Mouse (Mus musculus) lung, postnatal 14 days (tissue): ENCODE data around the gene Shank2.

Experiments
- DNase-seq: peaks from one replicate; pipeline ENCODE4 v3.0.0; 2021

Gene Shank2

DNA sequence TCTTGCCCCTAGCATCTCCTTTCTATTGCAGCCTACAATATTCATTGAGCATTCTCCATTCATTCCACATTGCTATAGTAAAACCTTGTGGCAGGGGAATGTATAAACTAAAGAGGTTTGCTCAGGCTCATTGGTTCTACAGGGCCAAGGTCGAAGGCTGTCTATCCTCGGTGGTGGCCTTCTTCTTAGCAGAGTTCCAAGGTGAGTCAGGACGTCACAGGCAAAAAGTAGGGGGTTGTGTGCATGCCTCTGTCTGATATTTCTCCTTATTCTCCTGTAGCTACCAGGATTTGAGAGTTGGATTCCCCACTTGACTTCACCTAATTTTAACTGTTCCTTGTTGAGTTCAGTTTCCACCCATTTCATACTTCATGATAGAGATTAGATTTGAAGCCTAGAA is 29.9 kb downstream of the Shank2 start:
- DNase-seq = no peak

DNA sequence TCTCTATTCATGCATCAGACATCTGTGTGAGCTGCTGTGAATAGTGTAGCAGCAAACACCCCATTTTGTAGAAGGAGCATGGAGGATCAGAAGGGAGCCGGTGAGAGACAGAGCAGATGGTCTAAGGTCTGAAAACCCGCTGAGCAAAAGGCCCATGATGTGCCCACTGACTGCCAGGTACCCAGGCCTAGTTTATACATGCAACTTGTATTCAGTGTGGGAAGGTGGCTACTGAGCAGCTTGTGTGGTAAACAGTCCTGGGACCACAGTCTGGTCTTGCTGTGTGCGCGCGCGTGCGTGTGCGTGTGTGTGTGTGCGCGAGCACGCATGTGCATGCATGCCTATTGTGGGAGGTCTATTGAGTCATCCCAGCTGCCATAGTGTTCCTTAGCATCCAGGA is 35.8 kb downstream of the Shank2 start:
- DNase-seq = no peak

DNA sequence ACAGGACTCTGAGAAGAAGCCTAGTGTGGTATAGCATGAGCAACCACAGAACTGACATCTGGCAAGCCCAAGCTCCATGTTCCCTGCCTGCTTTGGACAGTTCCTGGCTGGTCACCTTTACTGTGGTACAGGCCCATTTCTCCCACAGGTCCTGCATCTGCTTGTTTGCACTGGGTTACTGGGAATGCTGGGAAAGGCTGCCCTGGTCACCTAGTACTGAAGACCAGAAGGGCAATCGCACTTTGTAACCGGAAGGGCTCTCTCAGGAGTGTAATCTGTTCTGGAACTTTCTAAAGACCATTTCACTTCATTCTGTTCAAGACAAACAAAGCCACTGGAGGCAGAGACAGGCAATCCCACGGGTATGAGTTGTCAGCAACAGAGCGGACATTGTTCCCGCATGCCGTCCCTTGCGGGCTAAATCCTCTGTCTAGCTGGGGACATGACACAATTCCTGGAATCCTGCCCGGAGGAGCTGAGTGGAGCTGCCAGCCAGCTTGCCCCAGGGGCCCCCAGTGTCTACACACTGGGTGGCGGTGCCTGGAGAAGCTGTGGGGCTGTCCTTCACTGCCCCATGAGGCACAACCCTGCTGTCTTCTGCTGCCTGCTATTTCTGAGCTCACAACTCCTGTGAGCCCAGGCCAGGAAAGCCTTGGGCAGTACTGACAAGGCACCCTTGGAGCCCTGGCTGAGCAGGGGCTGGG is 36.4 kb downstream of the Shank2 start:
- DNase-seq = peak; percentile 44

DNA sequence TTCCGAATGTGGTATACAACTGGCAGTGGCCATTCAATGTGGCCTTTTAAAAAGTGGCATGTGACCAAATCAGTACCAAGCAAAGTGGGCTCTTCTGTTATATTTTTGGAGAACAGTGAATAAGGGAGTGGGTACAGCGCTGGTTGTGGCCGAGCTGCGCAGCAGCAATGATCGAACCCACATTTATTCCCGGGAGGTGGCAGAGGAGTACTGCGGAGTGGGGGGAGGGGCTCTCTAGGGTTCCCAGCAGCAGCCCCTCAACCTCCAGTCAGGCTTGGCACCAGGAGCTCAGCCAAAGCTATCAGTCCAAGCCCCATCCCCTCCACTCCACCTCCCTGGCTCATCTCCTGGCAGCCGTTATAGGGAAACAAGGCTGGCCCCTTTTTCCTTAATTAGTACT is 37.0 kb downstream of the Shank2 start:
- DNase-seq = no peak

DNA sequence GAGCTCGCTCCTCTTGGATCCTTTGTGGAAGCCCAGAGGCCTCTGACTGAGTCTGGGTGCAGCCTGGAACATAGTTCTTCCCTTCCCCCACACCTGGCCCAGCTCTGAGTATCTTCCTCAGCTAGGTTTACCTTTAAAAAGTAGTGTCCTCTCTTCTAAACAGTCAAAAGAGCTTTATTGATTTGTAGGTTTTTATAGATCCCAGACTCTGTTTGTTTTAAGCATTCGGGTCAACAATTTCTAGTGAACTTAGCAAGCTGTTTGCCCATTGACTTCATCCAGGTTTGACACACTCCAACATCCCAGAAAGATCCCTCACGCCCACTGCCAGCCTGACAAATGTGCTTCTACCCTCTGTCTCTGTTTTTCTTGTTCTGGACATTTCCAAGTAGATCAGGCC is 38.6 kb downstream of the Shank2 start:
- no peak for DNase-seq

DNA sequence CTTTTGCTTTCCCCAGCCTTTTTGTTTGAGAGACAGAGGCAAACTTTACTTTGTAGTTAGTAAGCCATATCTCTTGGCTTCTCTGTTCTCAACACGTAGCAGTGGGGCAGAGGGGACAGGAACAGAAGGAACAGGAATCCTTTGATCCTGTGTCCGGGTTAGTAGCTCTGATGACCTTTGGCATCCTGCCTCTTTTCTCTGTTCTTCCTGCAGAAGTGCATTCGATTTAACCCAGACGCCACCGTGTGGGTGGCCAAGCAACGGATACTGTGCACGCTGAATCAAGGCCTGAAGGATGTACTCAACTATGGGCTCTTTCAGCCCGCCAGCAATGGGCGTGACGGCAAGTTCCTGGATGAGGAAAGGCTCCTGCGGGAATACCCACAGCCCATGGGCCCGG is 50.3 kb downstream of the Shank2 start:
- DNase-seq = peak; percentile 21

DNA sequence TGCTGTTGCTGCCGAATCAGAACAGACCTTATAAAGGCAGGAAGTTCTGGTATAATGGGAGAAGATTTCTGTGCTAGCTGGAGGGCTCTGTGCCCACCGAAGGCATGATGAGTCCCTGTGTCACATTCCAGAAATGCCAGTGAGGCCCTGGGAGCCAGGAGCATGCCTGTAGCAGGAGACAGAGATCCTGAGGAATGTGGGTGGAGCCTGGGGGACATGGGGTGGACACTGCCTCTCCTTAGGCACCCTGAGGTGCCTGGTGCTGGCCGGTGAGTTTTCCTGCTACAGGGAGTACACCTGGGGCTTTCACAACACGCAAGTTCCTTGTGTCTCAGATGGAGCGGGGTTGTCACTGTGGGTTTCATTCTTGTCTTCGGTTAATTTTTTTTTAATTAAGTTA is 53.5 kb downstream of the Shank2 start:
- DNase-seq = no peak

DNA sequence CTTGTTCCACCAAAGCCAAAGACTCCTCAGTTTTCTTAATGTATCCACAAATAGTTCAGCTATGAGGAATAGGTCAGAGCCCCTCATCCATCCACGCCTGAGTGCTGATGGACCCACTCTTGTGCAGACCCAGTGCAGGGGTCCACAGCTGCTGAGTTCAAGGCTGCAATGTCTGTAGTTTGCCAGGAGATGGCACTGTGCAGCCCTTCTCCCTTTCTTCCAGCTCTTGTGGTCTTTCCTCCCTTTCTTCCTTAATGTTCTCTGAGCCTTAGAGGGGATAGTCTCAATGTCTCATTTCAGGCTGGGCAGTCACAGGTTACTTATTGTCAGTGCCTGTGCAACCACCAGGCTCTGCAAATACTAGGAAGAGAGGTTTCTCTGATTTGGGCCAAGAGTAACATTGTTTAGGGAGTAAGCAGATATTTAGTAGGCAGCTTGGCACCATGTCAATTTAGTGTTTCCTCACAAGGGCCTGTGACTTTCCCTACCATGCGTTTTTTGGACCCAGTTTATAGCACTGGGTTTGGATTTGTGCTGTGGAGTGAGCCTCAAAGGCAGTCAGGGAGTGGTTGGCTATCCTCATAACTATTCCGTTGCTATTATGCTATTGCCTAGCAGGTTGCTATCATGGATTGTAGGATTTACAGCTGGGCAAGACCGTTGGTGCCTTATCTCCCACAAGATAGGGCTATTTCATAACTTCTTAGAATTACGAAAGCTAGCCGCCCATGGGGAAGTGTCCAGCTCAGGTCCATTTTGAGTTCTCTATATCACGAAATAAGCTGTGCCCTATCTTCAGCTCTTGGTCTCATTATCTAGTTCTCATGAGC is 54.2 kb downstream of the Shank2 start:
- no peak for DNase-seq

DNA sequence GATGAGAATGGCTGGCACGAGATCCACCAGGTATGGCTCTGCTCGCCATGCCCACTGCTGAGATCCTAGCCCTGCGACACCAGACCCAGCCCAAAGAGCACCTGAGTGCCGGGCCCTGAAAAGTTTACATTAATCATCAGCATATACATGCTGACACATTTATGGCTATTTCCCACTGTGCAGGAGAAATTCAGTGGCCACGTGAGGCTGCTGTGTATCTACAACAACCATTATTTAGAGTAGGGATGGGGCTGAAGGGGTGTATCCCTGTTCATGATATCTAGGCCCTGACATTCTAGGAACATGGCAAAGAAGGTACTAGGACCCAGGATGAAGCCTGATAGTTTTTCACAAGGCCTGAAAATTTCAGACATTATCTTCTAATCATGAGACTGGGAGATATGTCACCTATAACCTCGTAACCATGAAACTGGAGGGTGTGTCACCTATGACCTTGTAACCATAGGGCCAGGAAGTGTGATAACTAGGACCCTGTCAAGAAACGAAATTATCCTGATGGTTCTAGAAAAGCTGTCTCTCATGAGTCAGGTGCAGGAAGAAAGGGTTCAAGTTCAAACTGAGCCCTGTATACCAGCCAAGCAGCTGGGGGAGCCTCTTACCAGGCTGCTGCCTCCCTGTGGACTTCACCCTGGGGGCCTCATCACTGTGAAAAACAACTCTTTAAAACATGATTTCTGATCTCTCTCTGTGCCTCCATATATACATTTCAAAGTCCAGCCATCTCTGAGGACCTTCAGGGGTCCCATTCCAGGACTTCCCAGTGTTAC is 68.6 kb downstream of the Shank2 start:
- DNase-seq = no peak

DNA sequence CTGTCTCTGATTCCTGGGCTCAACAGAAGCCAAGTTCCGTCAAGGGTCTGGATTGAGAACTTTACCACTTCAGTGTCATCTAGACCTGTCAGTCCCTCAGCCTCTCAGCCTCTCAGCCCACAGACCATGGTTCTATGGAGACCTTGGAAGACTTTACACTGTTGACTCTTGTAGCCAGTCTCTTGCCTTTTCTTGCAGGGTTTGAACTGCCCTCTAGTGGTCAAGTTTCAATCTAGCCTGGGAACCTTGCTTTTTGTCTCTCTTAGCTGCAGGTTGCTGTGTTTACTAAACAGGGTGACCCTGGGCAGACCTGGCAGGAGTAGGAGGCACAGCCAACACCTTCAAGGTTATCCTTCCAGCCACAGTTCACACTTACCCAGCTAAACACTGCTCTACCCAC is 70.5 kb downstream of the Shank2 start:
- DNase-seq = peak; percentile 10

DNA sequence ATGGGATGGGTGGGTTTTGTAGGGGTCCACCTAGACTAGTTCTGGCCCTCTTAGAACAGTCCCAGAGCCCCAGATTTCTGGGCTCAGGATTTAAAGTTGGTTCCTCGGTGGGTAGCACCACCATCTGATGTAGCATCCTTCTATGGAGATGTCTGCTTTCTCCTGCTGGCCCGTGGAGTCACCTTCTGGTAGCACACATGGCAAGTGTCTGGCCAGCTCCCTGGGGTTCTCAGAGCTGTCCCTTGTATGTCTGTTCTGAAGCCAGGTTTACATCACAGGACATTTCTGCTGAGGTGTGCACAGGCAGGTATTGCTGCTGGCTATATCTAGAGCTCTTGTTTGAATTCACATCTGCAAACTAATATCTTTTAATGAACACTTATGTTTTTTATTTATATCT is 71.1 kb downstream of the Shank2 start:
- DNase-seq = no peak

DNA sequence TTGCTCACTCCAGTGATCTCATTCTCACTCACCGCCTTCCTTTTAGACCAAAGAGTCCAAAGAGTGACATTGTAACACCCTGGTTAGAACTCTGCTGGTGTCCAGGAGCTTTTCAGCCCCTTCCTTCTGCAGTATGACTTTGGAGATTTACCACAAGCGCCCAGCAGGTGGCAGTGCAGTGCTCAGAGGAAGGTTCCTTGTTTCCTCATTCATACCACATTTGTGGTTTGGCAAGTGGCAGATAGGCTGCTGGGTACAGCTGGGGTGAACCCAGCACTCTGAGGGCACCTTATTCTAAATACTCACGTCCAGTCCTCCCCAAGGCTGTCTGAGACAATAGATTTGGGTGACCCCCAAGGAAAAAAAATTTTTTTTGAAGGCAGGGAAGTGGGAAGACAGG is 73.0 kb downstream of the Shank2 start:
- DNase-seq = peak; percentile 77

DNA sequence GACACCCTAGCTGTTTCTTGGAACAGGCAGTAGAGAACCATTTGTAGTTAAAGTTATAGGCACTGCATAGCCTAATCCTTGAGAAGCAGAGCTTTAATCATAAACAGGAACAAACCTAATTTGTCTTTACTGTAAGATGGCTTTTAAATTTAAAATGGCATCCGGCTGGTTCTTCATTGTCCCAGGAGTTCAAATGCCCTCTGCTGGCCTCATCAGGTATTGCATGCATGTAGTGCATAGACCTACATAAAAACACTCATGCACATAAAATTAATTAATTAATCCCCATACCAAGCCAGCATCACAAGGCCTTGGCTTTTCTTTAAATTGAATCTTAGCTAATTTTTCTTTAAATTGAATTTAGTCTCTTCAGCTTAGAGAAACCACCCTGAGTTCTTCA is 76.9 kb downstream of the Shank2 start:
- DNase-seq = no peak

DNA sequence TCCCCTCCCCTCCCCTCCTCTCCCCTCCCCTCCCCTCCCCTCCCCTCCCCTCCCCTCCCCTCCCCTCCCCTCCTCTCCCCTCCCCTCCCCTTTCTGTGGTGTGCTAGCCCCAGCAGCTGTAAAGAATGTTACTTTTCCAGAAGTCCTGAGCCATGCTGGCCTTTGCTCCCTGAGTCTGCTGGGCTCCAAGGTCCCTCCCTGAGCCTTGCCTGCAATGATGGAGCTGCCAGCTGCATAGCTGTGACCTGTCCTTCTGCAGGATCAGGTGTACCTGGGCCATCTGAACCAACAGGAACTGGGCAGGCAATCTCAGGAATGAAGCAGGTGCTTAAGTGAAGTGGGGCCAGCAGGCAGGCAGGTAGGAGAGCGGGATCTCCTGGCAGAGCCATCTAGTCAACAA is 78.1 kb downstream of the Shank2 start:
- DNase-seq = no peak

DNA sequence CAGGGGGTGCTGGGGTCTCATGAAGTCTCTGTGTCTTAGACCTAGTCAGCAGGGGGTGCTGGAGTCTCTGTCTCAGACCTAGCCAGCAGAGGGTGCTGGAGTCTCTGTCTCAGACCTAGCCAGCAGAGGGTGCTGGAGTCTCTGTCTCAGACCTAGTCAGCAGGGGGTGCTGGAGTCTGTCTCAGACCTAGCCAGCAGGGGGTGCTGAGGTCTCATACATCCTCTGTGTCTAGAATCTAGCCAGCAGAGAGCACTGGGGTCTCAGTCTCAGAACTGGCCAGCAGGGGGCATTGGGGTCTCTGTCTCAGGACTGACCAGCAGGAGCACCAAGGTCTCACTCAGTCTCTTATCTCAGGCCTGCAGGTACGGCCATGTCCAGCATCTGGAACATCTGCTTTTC is 79.7 kb downstream of the Shank2 start:
- peak; percentile 14 for DNase-seq

DNA sequence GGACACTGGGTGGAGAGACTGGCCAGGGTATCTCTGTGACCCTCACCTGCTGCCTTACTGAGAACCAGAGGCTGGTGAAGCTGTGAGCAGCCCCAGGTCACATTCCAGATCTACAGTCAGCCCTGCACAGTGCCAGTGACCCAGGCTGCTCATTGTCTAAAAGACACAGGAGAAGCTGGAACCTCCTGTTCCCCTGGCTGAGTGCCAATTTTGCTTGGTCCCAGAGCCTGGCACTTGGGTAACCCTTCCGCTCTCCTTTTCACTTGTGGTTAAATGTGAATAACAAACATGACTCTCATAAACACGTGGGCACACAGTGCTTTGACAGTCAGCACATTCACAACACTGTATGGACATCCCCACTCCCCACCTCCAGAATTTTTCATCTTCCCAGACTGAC is 80.2 kb downstream of the Shank2 start:
- DNase-seq = no peak

DNA sequence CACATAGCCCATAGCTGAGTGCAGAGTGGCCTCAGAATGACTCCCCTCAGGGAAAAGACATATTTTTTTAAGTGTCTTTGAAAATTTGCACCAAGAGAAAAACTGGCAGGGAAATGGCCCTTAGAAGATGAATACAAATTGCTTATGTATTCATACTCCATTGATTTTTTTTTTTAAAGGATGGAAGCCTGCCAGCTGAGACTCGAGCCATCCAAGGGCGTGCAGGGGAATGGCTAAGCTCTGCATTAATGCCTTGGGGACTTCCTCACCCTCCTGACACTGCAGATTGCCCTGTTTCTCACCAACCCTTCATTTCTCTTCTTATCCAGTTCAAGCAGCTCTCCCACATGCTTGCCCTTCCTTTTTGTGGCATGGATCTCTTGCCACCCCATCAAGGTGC is 85.5 kb downstream of the Shank2 start:
- no peak for DNase-seq

DNA sequence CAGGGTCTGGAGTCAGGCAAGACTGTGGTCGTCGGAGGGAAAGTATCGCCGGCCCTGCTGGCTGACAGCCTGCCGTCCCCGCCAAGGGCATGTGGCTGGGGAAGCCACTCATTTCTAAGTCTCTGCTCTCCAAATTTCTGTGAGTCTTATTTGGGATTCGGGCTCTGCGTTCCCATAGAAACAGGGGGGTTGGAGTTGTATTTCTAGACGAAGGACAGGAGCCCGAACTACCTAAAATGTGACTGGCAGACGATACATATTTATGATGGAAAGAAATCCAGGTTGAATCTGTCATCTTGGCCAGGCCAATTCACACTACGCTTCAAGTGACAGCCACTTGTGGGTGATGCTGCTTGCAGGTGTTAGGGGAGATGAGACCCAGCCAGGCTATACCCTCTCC is 92.4 kb downstream of the Shank2 start:
- DNase-seq = no peak

DNA sequence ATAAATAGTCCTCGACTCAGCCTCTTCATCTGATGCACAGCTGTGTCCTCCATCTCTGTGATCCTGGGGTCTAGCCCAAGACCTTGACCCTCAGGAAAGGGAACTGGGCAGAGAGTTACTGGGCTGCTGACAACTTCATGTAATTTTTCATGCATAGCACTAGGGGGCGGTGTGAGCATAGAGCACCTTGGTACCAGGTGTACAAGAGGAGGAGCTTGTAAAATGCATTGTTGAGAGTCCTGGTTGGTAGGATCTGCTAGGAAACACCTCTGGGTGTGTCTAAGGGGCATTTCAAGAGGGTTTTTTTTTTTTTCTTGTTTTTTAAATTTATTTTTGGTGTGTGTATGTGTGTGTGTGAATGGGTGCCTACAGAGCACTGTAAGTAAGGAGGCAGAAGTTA is 95.6 kb downstream of the Shank2 start:
- DNase-seq = peak; percentile 33

DNA sequence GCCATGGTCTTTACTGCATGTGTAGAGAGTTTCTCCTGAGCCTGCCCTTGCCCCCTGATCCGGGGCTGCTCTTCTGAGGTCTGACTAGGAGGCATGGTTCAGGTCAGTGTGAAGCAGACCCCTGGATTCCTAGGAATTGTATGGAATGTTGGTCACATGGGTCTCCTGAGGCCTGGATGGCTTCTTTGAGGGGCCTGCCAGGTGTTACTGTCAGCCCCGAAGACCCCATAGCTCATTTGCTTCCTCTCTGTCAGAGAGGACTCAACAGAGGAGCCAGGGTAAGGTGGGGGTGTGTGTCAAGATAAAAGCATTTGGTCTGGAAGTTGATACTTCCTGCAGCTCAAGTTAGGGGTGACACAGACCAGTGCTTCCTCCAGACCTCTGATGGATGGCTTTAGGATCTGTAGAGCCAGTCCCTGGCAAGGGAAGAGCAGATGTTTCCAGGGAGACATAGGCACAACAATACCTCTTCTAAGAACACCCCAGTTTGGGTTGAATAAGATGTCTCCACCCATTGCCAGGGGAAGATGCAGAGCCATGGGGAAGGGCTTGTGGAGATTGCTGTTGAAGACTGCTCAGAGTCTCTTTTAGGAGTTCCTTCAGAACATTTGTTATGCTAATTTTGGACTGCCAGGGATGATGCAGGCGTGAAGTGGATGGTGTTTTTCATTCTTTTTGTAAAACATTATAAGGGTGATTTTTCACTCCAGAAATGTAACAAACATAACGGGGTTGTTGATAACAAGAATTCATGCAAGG is 100.7 kb downstream of the Shank2 start:
- no peak for DNase-seq

DNA sequence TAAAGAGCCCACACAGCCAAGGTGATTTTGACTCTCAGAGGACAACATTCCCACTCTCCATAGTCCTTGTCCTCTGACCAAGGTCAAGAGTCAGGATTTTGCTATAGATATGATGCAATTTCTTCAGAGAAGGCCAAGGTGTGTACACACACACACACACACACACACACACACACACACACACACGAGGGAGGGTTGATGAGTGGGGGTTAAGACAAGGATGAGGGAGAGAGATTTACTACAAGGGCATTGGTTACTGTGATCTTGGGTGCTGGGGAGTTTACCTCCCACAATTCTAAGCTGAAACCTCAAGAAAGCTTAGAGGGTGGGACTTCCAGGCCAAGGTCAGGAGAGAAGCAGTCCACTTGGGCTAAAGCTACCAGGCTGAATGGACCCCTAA is 104.2 kb downstream of the Shank2 start:
- no peak for DNase-seq

DNA sequence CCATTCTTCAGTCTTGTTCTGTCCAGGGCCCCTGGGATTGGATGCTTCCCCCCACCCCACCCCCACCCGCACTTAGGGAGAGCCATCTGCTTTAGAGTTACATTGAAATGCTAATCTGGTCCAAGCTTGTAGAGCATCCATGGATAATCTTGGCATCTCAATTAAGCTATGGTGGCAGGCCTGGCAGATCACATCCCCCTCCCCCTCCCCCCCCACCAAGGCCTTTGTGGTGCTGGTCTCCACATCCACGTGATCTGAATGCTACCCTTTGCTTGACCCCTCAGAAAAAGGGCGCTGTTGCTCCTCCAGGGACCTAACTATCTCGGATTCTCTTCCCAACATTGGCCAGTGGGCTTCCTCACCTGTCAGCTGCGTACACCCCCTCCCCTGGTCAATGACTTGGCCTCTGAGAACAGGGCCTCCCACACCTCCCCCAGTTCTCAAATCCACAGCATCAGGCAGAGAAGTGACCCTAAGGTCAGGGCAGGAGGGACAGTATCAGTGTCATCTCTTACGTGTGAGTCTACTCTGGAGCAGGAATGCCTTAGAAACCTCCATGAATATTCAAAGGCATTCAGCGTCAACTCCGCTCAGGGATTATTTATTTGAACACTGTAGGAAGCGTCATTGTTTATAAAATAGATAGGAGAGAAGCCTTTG is 104.8 kb downstream of the Shank2 start:
- DNase-seq = no peak

DNA sequence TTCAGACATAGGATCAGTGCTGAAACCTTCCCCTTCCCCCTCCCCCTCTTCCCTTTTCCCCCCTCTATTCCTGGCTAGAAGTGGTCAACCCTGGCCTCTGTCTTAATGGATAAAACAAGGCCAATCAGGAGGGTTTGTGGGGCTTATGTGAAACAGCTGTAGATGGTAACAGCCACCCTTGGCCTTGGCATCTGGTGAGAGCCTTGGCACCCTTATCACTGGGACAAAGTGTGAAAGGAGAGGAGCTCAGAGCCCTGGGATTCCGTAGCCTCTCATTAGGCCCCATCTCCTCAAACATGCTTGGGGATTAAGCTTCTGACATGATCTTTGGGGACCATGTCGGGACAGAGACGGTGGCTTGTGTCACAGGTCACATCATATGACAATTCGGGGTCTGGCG is 106.4 kb downstream of the Shank2 start:
- no peak for DNase-seq
